Mouse (Mus musculus): ENCODE results near the gene Wdsub1.

- TF ChIP-seq CTCF (IDR thresholded peaks at IDR 0.05; ENCODE audit: low read depth): no peak
- TF ChIP-seq EP300 (IDR thresholded peaks at IDR 0.05; ENCODE audit: low read depth): no peak
Observed at GRCm38 (mm10) chr2:59810039-59810438, 72.4 kb downstream of the Wdsub1 start.
